Mouse (Mus musculus) induced T-regulatory cell, adult 2 months (primary cell): ENCODE results near the gene Astn2.

ENCODE experiments used
- DNase-seq: peaks from one replicate; pipeline ENCODE4 v3.0.0-alpha.2; 2012; ENCODE audit warnings: low read depth

The Astn2 gene

DNA sequence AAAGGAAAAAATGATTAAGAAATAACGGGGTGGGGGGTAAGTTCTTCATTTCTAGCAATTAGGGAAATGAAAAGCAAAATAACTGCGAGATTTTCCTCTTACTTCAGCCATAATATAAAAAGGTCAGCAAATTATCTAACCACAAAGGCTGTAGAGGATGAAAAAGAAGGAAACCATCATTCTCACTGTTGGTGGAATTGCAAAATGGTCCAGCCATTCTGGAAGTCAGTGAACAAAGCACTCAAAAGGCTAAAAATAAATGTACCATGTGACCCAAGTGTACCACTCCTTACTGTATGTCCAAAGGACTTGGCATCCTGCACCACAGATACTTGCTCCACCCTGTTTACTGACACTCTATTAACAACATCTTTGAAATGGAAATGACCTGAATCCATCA, 858.8 kb downstream of the Astn2 start:
- no peak for DNase-seq

DNA sequence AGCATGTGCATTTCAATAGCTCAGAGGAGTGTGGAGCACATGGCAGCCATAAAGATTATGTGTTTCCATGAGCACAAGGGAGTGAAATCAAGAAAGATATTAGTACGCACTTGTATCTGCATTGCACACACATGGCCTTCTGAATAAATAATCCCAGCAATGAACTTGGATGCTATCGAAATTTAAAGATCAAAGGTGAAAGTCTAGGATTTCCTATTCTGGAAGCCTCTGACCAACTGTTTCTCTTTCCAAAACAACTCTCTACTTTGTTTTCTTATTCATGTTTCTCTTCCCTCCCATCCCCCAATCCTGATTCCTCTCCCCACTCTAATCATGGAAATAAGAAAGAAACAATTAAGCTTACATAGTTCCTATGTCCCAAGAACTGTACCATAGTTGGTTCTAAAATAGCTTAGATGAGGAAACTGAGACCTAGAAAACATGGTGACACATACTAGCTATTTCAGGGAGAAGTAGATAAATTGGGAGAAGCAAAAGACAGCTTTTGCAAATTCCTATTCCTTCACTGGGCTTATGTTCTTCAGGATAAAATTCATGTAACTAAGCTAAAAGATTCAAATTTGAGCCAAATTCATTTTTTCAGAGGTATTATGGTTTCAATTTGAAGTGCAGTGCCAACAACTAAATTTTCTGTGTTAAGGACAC, 872.2 kb downstream of the Astn2 start:
- no peak for DNase-seq

DNA sequence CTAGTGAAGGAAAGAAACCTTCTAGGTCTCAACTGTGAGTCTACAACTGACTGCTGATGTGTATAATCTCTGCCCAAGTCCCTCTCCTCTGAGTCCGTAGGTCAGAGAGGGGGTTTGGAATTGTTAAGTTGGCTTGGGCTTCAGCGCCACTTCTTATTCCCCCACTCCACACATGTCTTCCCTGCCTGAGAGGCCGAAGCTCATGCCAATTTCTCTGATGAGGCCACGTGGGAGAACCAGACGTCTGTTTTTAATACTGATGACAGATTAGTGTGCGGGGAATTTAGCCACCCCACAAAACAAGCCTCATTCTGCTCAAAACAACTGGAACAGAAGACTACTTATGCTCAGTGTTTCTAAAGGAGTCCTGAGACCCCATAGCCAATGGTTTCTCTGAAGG, 872.8 kb downstream of the Astn2 start:
- DNase-seq = no peak

- DNase-seq = no peak
Observed at GRCm38 (mm10) chr4:65530901-65531300, 873.5 kb downstream of the Astn2 start.

DNA sequence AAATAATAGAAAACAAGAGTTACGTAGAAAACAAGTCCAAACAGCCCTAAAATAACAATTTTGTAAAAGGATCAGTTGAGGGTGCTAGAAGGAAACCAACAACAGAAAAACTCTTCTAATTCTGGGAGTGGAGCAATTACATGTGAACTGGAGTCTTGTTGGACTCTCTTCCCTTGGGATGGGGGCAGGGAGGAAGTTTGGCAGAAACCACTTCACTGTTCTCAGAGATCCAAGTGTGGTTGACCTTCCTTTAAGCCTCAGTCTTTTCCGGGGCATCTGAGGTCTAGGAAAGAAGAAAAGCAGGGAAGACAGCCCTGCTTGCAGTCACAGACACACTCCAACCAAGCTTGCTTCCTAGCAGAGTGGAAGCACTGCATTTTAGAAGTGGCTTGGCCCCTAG, 896.3 kb downstream of the Astn2 start:
- DNase-seq = no peak

DNA sequence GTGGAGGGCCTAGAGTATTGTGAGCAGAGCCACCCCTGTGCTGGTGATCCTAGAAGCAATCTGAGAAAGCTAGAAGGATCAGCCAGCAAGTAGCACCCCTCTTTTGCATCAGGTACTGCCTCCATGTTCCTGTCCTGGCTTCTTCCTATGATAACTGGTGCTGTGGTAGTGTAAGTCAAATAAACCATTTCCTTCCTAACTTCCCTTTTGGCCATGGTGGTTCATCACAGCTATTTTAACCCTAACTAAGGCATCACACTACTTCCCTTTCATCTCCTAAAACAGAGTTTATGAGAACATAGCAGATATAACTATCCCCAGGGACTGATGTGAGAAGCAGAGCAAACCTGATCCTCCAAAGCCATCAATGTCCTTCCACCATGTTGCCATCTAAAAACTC, 897.5 kb downstream of the Astn2 start:
- no peak for DNase-seq

DNA sequence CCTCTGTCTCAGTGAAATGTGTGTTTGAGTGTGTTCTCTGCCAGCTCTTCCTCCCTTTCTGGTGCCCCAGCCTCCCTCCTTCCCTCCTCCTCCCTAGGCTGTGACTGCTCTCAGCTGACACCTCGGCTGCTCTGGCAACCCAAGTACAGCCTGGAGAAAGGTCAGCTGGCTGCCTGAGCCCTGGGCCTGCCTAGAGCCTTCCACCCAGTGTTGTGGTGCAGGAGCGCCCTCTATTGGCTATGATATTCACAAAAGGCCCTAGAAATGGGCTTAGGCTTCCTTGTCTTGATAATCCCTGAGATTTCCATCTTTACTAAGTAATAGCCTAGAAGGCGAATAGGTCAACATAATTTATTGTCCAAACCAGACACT, 908.0 kb downstream of the Astn2 start:
- no peak for DNase-seq

- DNase-seq = no peak
Observed at GRCm38 (mm10) chr4:65495705-65496462, 908.5 kb downstream of the Astn2 start.

- no peak for DNase-seq
Observed at GRCm38 (mm10) chr4:65491541-65491940, 912.9 kb downstream of the Astn2 start.

DNA sequence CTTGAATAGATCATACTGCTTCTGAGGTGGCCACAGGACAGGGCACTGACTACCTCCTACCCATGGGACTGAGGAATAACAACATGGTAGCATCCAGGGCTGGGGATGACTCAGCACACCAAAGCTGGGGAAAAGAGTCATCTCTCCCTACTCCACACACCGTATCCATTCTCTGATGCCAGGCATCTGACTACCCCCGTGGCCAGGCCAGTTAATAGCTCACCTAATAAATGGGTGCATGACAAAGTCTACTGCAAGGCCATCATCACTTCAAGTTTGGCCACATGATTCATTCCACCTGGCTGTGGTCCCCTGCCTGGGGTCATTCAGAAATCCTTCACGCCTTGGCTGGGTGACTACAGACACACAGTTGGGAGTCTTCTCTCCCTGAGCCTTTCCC, 914.7 kb downstream of the Astn2 start:
- DNase-seq = no peak

- no peak for DNase-seq
Observed at GRCm38 (mm10) chr4:65481632-65482031, 922.8 kb downstream of the Astn2 start.

DNA sequence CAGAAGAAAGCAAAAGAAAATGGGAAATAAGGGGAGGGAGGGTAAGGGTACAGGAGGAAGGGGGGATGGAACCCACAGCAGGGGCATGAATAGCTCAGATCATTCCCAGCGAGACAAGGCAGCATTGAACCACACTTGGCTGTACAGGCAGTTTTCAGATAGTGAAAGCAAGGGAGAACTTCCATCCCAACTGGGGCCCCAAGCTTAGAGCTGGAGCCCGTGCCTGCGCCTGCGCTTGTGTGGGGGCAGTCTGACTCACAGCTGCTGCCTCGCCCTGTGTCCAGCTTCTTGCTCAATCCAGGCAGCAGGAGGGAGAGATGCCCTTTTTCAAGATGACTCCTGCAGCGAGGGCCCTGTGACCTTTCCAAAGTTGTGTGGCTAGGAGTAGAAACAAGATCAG, 927.3 kb downstream of the Astn2 start:
- DNase-seq = no peak

DNA sequence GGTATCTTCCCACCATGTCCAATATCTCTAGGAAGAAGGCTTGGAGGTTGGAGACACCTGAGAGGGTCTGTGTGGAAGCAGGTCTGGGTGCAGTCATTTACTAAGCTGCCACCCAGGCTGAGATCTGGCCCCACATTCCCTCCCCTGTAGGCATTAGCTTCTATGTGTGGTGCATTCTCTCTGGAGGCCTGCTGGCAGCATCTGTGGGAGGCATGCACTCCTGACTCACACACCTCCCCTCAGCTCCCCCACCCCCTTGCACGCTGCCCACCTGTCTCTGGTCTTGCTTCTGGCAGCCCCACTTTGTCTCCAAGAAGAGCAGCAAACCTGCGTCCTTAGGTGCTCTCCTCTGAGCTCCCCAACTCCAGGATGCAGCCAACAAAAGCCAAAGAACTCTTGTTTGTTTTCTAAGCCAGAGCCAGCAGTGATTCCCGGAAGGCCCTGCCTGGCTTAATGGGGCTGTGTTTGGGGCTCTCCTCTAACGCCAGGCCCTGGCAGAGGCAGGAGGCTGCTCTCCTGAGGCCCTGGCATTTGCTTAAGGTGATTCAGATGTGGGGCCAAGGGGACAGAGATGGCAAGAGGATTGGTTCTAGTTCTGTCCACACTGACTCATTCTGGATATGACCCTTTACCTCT, 928.4 kb downstream of the Astn2 start:
- DNase-seq = no peak

GRCm38 (mm10) chr4:65473141-65473540, 931.3 kb downstream of the Astn2 start:
- no peak for DNase-seq

DNA sequence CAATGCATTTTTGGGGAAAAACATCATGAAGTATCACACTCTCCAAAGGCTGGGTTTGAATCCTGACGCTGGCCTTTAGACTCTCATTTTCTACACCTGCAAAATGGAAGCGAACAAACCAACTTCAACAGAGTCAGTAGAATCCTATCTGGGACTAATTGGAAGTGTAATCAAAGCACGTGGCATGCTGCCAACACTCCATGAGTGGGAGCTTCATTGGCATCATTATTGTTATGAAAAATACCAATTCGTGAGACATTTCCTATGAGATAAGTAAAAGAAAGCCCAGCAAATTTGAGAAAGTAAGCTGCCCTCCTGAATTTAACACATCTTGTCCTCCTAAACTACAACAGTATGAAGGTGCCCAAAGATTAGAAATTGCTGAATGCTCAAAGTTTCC, 955.2 kb downstream of the Astn2 start:
- DNase-seq = no peak

- DNase-seq = no peak
Observed at GRCm38 (mm10) chr4:65441746-65442145, 962.7 kb downstream of the Astn2 start.

DNA sequence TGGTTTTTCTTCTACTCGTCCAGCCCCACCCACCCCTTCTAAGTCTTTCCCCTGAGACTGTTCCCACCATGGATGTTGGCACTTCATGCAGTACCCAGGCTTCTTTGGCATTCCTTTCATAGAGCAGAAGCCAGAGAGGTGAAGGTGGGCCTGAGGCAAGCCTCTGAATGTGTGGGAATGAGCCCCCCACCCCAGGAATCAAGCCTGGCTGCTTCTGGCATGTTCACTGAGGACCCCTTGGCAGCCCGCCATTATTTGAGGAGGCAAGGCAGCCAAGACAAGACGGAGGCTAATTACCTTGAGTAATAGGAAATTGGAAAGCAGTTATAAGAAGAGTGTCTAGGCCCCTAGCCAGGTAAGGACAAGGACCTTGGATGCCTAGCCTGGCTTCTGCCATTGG, 973.6 kb downstream of the Astn2 start:
- no peak for DNase-seq

- no peak for DNase-seq
Observed at GRCm38 (mm10) chr4:65427480-65427879, 976.9 kb downstream of the Astn2 start.

GRCm38 (mm10) chr4:65426437-65426836, 978.0 kb downstream of the Astn2 start:
- no peak for DNase-seq

- DNase-seq = no peak
Observed at GRCm38 (mm10) chr4:65423068-65423625, 981.3 kb downstream of the Astn2 start.

GRCm38 (mm10) chr4:65421272-65421671, 983.1 kb downstream of the Astn2 start:
- DNase-seq = no peak

- DNase-seq = no peak
Observed at GRCm38 (mm10) chr4:65420511-65420931, 983.9 kb downstream of the Astn2 start.

- no peak for DNase-seq
Observed at GRCm38 (mm10) chr4:65415507-65415906, 988.9 kb downstream of the Astn2 start.
